In genomic region chr3:51003506-51004170, GRCm38 (mm10) we compare ENCODE assay signal across 23 mouse cellular contexts.
A peak's percentile ranks its signal among the peaks of the same experiment; 100 is the strongest.
DNase-seq lines count a peak whose midpoint lies in the region; ATAC-seq and TF ChIP-seq lines count a peak whose summit lies in the region.
"Had no signal": no experiment of that assay in that cellular context is flagged by ENCODE, and none has a peak within 500 bp of the region (broad histone marks: within the 10 kb centered on the region; RNA-seq: fewer than 3 reads in every experiment).

No protein-coding gene starts in this region.

- no peaks in the 10 kb centered on the region for H3K4me1 ChIP-seq in hindbrain, postnatal 0 days (ENCODE audit: insufficient read depth, low read length)
- peaks cover 11% of the 10 kb centered on the region; the same call in 1 of the 2 replicates for H3K4me1 ChIP-seq in hindbrain, embryonic 14.5 days (replicated peaks; ENCODE audit: control insufficient read depth, insufficient read depth, low read length)
- 0 out of 2 replicates have a peak, but pooled peaks cover 4% of the 10 kb centered on the region for H3K4me1 ChIP-seq in embryonic facial prominence, embryonic 13.5 days
- peaks cover 3% of the 10 kb centered on the region; the same call in 1 of the 2 replicates for H3K4me1 ChIP-seq in forebrain, embryonic 14.5 days (ENCODE audit: control insufficient read depth, insufficient read depth, low read length)
- H3K4me1 ChIP-seq in midbrain, embryonic 16.5 days (ENCODE audit: control insufficient read depth, insufficient read depth, low read length) = peaks cover 4% of the 10 kb centered on the region; the same call in 1 of the 2 replicates
- H3K4me1 ChIP-seq: embryonic facial prominence, embryonic 15.5 days; intestine, embryonic 15.5 days; limb, embryonic 12.5 days; liver, embryonic 12.5 days had no signal

- no peak overlapping the region for H3K27ac ChIP-seq in hindbrain, postnatal 0 days
- no peak overlapping the region for H3K27ac ChIP-seq in hindbrain, embryonic 14.5 days
- H3K27ac ChIP-seq in embryonic facial prominence, embryonic 13.5 days = 0 out of 2 replicates have a peak overlapping the region, but pooled peaks have one; percentile 7
- peak overlapping the region; percentile 35; the same call in 1 of the 2 replicates for H3K27ac ChIP-seq in forebrain, embryonic 14.5 days (ENCODE audit: low read depth, low read length)
- no peak overlapping the region for H3K27ac ChIP-seq in midbrain, embryonic 16.5 days (ENCODE audit: low read length)
- H3K27ac ChIP-seq: embryonic facial prominence, embryonic 15.5 days; intestine, embryonic 15.5 days; layer of hippocampus, adult 2 months; limb, embryonic 12.5 days; liver, embryonic 12.5 days; midbrain, embryonic 12.5 days had no signal

- no peaks in the 10 kb centered on the region for H3K27me3 ChIP-seq in hindbrain, postnatal 0 days (ENCODE audit: insufficient read depth, low read length)
- H3K27me3 ChIP-seq in hindbrain, embryonic 14.5 days (ENCODE audit: control insufficient read depth, insufficient read depth, low read length) = no peaks in the 10 kb centered on the region
- H3K27me3 ChIP-seq in embryonic facial prominence, embryonic 13.5 days = no peaks in the 10 kb centered on the region
- H3K27me3 ChIP-seq in forebrain, embryonic 14.5 days (replicated peaks; ENCODE audit: control insufficient read depth, insufficient read depth, low read length) = no peaks in the 10 kb centered on the region
- H3K27me3 ChIP-seq in midbrain, embryonic 16.5 days (ENCODE audit: control insufficient read depth, insufficient read depth, low read depth, low read length) = no peaks in the 10 kb centered on the region
- H3K27me3 ChIP-seq: embryonic facial prominence, embryonic 15.5 days; intestine, embryonic 15.5 days; limb, embryonic 12.5 days; liver, embryonic 12.5 days; midbrain, embryonic 12.5 days had no signal

- no peak overlapping the region for H3K9ac ChIP-seq in hindbrain, postnatal 0 days (replicated peaks; ENCODE audit: low read length)
- H3K9ac ChIP-seq in hindbrain, embryonic 14.5 days = no peak overlapping the region
- no peak overlapping the region for H3K9ac ChIP-seq in embryonic facial prominence, embryonic 13.5 days
- H3K9ac ChIP-seq in forebrain, embryonic 14.5 days (ENCODE audit: low read length) = no peak overlapping the region
- no peak overlapping the region for H3K9ac ChIP-seq in midbrain, embryonic 16.5 days (ENCODE audit: low read depth, low read length)
- H3K9ac ChIP-seq: embryonic facial prominence, embryonic 15.5 days; intestine, embryonic 15.5 days; limb, embryonic 12.5 days; liver, embryonic 12.5 days; midbrain, embryonic 12.5 days had no signal

- H3K9me3 ChIP-seq in hindbrain, postnatal 0 days (ENCODE audit: low read length) = no peaks in the 10 kb centered on the region
- H3K9me3 ChIP-seq in hindbrain, embryonic 14.5 days (ENCODE audit: control insufficient read depth, low read length) = no peaks in the 10 kb centered on the region
- H3K9me3 ChIP-seq in embryonic facial prominence, embryonic 13.5 days = no peaks in the 10 kb centered on the region
- no peaks in the 10 kb centered on the region for H3K9me3 ChIP-seq in forebrain, embryonic 14.5 days (replicated peaks; ENCODE audit: control insufficient read depth, low read length)
- no peaks in the 10 kb centered on the region for H3K9me3 ChIP-seq in midbrain, embryonic 16.5 days (replicated peaks; ENCODE audit: control insufficient read depth, low read length, poor library complexity, severe bottlenecking)
- H3K9me3 ChIP-seq: embryonic facial prominence, embryonic 15.5 days; intestine, embryonic 15.5 days; limb, embryonic 12.5 days; liver, embryonic 12.5 days; midbrain, embryonic 12.5 days had no signal

- WGBS in hindbrain, postnatal 0 days = 50% methylated on average over 8 of the region's 8 CpGs
- WGBS in hindbrain, embryonic 14.5 days = 38% methylated on average over 8 of the region's 8 CpGs
- WGBS in embryonic facial prominence, embryonic 13.5 days = 75% methylated on average over 8 of the region's 8 CpGs
- WGBS in forebrain, embryonic 14.5 days = 60% methylated on average over 8 of the region's 8 CpGs
- WGBS in midbrain, embryonic 16.5 days = 54% methylated on average over 8 of the region's 8 CpGs

- H3K4me2 ChIP-seq in hindbrain, postnatal 0 days (ENCODE audit: low read depth, low read length) = no peak overlapping the region
- no peak overlapping the region for H3K4me2 ChIP-seq in hindbrain, embryonic 14.5 days (replicated peaks)
- H3K4me2 ChIP-seq in embryonic facial prominence, embryonic 13.5 days = no peak overlapping the region
- no peak overlapping the region for H3K4me2 ChIP-seq in forebrain, embryonic 14.5 days (ENCODE audit: low read length)
- no peak overlapping the region for H3K4me2 ChIP-seq in midbrain, embryonic 16.5 days (ENCODE audit: low read length)
- H3K4me2 ChIP-seq: embryonic facial prominence, embryonic 15.5 days; intestine, embryonic 15.5 days; limb, embryonic 12.5 days; liver, embryonic 12.5 days; midbrain, embryonic 12.5 days had no signal

- no peak overlapping the region for H3K4me3 ChIP-seq in hindbrain, postnatal 0 days (ENCODE audit: low read length)
- no peak overlapping the region for H3K4me3 ChIP-seq in hindbrain, embryonic 14.5 days (replicated peaks; ENCODE audit: low read length)
- no peak overlapping the region for H3K4me3 ChIP-seq in embryonic facial prominence, embryonic 13.5 days
- H3K4me3 ChIP-seq in forebrain, embryonic 14.5 days (ENCODE audit: low read depth, low read length) = no peak overlapping the region
- no peak overlapping the region for H3K4me3 ChIP-seq in midbrain, embryonic 16.5 days (ENCODE audit: low read depth, low read length)
- H3K4me3 ChIP-seq: embryonic facial prominence, embryonic 15.5 days; intestine, embryonic 15.5 days; layer of hippocampus, adult 2 months; limb, embryonic 12.5 days; liver, embryonic 12.5 days; midbrain, embryonic 12.5 days had no signal

- no peak for DNase-seq in hindbrain, postnatal 0 days (ENCODE audit: low spot score)
- no peak for DNase-seq in hindbrain, embryonic 14.5 days (ENCODE audit: low spot score)
- DNase-seq in forebrain, embryonic 14.5 days (ENCODE audit: low spot score) = no peak
- DNase-seq in frontal cortex, postnatal 25 days (ENCODE audit: low spot score in 2 of 2) = no peak
- DNase-seq in cerebellum, postnatal 10 days = no peak
- DNase-seq: adrenal gland, adult 2 months; cerebellum, adult 11-12 months; cerebellum, postnatal 14 days; gastrocnemius, postnatal 14 days; kidney, adult 9 months; kidney, postnatal 14 days; lung, adult 18-20 months; lung, postnatal 10 days; right cerebral cortex, postnatal 25 days; spleen, adult 18-20 months had no signal

- no peaks in the 10 kb centered on the region for H3K36me3 ChIP-seq in hindbrain, postnatal 0 days (ENCODE audit: insufficient read depth, low read length)
- H3K36me3 ChIP-seq in hindbrain, embryonic 14.5 days (replicated peaks; ENCODE audit: control insufficient read depth, insufficient read depth) = no peaks in the 10 kb centered on the region
- H3K36me3 ChIP-seq in embryonic facial prominence, embryonic 13.5 days = no peaks in the 10 kb centered on the region
- no peaks in the 10 kb centered on the region for H3K36me3 ChIP-seq in forebrain, embryonic 14.5 days (ENCODE audit: control insufficient read depth, insufficient read depth, low read length)
- H3K36me3 ChIP-seq in midbrain, embryonic 16.5 days (ENCODE audit: control insufficient read depth, insufficient read depth, low read length) = no peaks in the 10 kb centered on the region
- H3K36me3 ChIP-seq: embryonic facial prominence, embryonic 15.5 days; intestine, embryonic 15.5 days; limb, embryonic 12.5 days; liver, embryonic 12.5 days; midbrain, embryonic 12.5 days had no signal

- no peak for TF ChIP-seq CTCF in hindbrain, postnatal 0 days (IDR thresholded peaks at IDR 0.05; ENCODE audit: low read depth)

- peak; percentile 47; the same call in 1 of the 2 replicates for ATAC-seq in hindbrain, postnatal 0 days
- no peak for ATAC-seq in hindbrain, embryonic 14.5 days (ENCODE audit: low FRiP score)
- no peak for ATAC-seq in embryonic facial prominence, embryonic 13.5 days (ENCODE audit: insufficient number of reproducible peaks, insufficient read depth, low FRiP score, low TSS enrichment, low read depth)
- ATAC-seq in forebrain, embryonic 14.5 days = peak; percentile 58; the same call in 1 of the 2 replicates
- peak; percentile 64 for ATAC-seq in midbrain, embryonic 16.5 days
- ATAC-seq: intestine, embryonic 15.5 days; liver, embryonic 12.5 days had no signal

Comparison
In these comparisons a context has a peak if more than half of its experiments do, and no peak if none do; other contexts are left out.
1. ATAC-seq: peak in hindbrain, postnatal 0 days (single experiment), forebrain, embryonic 14.5 days (single experiment) and midbrain, embryonic 16.5 days (single experiment); none in hindbrain, embryonic 14.5 days (single experiment) and embryonic facial prominence, embryonic 13.5 days (single experiment).
2. H3K27ac ChIP-seq: peak in embryonic facial prominence, embryonic 13.5 days (single experiment) and forebrain, embryonic 14.5 days (single experiment); none in hindbrain, postnatal 0 days (single experiment), hindbrain, embryonic 14.5 days (single experiment) and midbrain, embryonic 16.5 days (single experiment).